24 mouse cellular contexts compared by ENCODE assay signal in genomic region chr6:39718567-39718966, GRCm38 (mm10).
"Had no signal": no experiment of that assay in that cellular context is flagged by ENCODE, and none has a peak within 500 bp of the region (broad histone marks: within the 10 kb centered on the region; RNA-seq: fewer than 3 reads in every experiment).

No protein-coding gene starts in this region.

- H3K4me2 ChIP-seq: heart, embryonic 11.5 days; heart, embryonic 13.5 days; heart, embryonic 15.5 days; hindbrain, embryonic 13.5 days; hindbrain, embryonic 15.5 days; limb, embryonic 12.5 days; liver, embryonic 11.5 days; liver, embryonic 13.5 days had no signal

- H3K9ac ChIP-seq: forebrain, postnatal 0 days; heart, embryonic 13.5 days; heart, embryonic 15.5 days; hindbrain, embryonic 13.5 days; hindbrain, embryonic 15.5 days; limb, embryonic 12.5 days; liver, embryonic 13.5 days had no signal

- H3K9me3 ChIP-seq: heart, embryonic 13.5 days; heart, embryonic 15.5 days; hindbrain, embryonic 13.5 days; hindbrain, embryonic 15.5 days; limb, embryonic 12.5 days; liver, embryonic 13.5 days had no signal

- DNase-seq: forebrain, postnatal 0 days; gastrocnemius, postnatal 14 days; gastrocnemius, postnatal 36 days; heart, adult 2 months; heart, postnatal 14 days; heart, postnatal 36 days; kidney, adult 11 months; kidney, adult 2 months; kidney, postnatal 10 days; kidney, postnatal 25 days; kidney, postnatal 4 days; liver; liver, embryonic 13.5 days had no signal

- H3K4me3 ChIP-seq: heart, adult 2 months; heart, embryonic 13.5 days; heart, embryonic 15.5 days; hindbrain, embryonic 13.5 days; hindbrain, embryonic 15.5 days; layer of hippocampus, adult 2 months; left cerebral cortex, adult 2 months; limb, embryonic 12.5 days; liver, embryonic 13.5 days had no signal

- ATAC-seq: forebrain, postnatal 0 days; hindbrain, postnatal 0 days; intestine, embryonic 16.5 days had no signal

- H3K36me3 ChIP-seq: heart, embryonic 13.5 days; heart, embryonic 15.5 days; hindbrain, embryonic 13.5 days; hindbrain, embryonic 15.5 days; limb, embryonic 12.5 days; liver, embryonic 13.5 days had no signal

- H3K27me3 ChIP-seq: heart, embryonic 13.5 days; heart, embryonic 15.5 days; hindbrain, embryonic 13.5 days; hindbrain, embryonic 15.5 days; limb, embryonic 12.5 days; liver, embryonic 13.5 days had no signal

- H3K27ac ChIP-seq: heart, adult 2 months; heart, embryonic 13.5 days; heart, embryonic 15.5 days; hindbrain, embryonic 13.5 days; hindbrain, embryonic 15.5 days; hindbrain, postnatal 0 days; layer of hippocampus, adult 2 months; left cerebral cortex, adult 2 months; limb, embryonic 12.5 days; liver, embryonic 13.5 days had no signal
